Mouse (Mus musculus) kidney, postnatal 14 days (tissue): ENCODE results near the gene Ccdc33.

Experiments used
- DNase-seq: peaks from one replicate; pipeline ENCODE4 v3.0.0; 2022; ENCODE audit warnings: mixed read lengths

Gene Ccdc33

GRCm38 (mm10) chr9:58087277-58087998 is 31.2 kb downstream of the Ccdc33 start:
- no peak for DNase-seq

GRCm38 (mm10) chr9:58086861-58087260 is 31.8 kb downstream of the Ccdc33 start:
- no peak for DNase-seq

DNA sequence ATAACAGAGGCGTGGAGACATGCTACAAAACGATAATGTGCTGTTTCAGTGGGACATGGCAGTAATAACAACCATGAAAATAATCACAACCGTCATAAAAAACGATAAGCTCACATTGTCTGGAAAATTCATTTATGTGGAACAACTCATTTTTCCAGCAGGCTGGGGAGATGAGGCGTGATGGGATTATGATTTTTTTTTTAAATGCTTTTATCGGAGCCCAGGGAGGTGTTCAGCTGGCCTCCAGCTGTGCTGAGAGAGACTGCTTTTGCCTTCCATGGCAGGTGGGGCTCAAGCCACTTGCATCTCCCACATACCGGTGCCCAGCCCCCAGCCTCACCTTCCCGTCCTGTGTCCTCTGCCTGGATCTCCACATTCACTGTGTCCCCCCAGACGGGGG is 32.4 kb downstream of the Ccdc33 start:
- no peak for DNase-seq

- no peak for DNase-seq
Measured at GRCm38 (mm10) chr9:58085074-58085473, 33.5 kb downstream of the Ccdc33 start.

DNA sequence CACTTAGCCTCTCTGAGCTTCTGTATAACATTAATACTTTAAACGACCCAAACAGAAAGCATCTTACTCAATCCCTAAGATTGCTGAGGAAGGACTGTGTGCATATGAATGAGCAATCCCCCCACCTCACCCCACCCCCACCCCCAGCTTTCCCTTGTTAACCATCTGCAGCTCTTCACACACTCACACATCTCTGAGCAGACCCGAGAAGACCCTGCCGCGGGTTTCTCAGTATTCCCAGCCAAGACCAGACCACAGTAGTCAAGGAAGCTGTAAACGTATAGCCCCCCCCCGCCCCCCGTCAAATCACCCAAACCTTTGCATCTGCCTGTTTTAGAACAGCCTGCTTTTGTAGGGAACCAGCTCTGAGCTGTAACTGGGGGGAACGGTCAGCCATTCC is 34.0 kb downstream of the Ccdc33 start:
- DNase-seq = no peak

DNA sequence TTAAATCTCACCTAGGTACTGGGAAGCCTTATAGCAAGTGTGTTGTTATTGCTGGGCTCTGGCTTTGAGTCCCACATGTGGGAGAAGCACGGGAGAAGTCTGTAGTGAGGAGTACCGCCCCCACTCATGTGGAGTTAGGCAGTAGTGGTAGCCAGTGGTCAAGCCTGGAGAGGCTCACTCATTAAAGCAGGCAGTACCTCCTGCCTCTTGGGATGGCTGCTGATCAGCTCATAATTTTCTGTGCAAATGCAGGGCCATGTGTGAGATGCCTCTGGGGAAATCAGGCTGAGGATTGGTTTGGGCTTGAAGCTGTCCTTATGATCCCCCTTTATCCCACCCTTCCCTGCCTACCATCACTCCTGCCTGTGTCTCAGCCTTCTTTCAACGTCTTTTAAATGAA is 44.1 kb downstream of the Ccdc33 start:
- DNase-seq = no peak

GRCm38 (mm10) chr9:58067546-58067945 is 51.1 kb downstream of the Ccdc33 start:
- no peak for DNase-seq

- DNase-seq = no peak
Measured at GRCm38 (mm10) chr9:58066731-58067095, 51.9 kb downstream of the Ccdc33 start.

- DNase-seq = no peak
Measured at GRCm38 (mm10) chr9:58065977-58066730, 52.5 kb downstream of the Ccdc33 start.

DNA sequence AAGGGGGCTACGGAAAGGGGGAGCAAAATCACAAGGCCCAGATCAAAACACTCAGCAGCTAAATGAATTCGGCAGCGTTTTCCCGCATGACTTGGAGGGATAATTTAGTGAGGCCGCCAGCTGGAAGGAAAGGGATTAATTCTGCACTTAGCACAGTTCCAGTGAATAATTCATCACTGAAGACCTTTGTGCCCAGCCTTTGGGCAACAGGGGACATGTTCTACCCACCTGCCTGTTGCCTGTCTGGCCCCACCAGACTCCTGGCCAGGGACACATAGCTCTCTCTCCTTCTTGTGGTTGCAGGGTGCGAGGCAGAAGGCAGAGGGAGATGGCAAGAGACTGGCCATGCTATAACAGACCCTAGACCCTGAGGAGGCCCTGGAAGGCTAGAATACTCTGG is 53.1 kb downstream of the Ccdc33 start:
- no peak for DNase-seq

- DNase-seq = no peak
Measured at GRCm38 (mm10) chr9:58063531-58063930, 55.1 kb downstream of the Ccdc33 start, which contains the start of gene Stra6. Gene Stra6, plus strand, starts transcription at chr9:58063788.

- DNase-seq = peak; percentile 70
Measured at GRCm38 (mm10) chr9:58060677-58061667, 57.7 kb downstream of the Ccdc33 start.

DNA sequence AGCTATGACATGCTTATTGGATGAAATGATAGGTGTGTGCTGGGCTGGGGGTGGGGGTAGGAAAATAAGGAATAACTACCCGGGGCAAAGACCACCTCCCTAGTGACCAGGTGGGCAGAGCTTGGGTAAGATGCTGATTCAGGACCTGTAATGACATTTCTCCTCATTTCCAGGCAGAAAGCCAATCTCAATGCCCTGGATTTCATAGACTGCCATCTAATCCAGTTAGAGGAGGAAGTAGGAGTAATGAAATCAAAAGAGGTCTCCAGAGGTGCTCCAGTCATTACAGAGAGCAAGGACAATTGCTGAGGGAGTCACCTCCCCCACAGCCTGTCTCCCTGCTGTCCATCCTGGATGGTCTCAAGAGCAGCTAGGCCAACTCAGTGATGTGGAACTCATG is 58.7 kb downstream of the Ccdc33 start:
- no peak for DNase-seq

DNA sequence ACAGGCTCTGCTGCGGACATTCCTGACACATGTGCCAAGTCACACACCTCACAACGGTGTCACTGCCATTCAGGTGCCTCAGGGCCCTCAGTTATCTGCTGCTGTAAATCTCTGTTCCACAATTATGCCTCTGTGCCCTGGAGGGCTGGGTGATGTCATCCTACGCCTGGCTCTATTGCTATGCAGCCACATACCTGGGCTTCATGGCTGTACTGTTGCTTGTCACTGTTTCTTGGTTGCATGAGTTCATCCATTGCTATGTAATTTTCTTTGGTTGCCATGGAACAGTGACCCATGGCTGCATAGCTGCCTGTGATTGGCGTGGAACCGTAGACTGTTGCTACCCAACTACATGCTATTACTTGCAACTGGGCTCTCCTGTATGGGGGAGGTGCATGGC is 63.0 kb downstream of the Ccdc33 start:
- no peak for DNase-seq

GRCm38 (mm10) chr9:58054032-58054431 is 64.6 kb downstream of the Ccdc33 start:
- no peak for DNase-seq

- no peak for DNase-seq
Measured at GRCm38 (mm10) chr9:58053544-58053943, 65.1 kb downstream of the Ccdc33 start.

DNA sequence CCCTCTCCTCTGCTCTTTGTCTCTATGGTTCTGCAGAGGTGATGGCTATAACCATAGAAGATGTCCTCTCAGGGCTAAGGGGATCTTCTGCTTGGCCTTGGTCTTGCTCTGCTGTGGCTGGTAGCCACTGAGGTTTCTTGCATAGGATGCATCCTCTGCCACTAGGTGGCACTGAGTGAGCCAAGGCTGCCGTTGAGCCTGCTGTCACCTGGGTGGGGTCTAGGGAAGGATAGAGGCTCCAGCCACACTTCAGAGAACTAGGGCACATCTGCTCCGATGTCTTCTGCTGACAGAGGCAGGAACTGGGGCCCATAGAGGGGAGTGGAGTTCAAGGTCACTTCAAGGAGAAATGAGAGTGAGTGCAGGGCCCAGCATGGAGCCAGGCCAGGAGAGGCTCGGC is 65.5 kb downstream of the Ccdc33 start:
- peak; percentile 59 for DNase-seq

GRCm38 (mm10) chr9:58051937-58052336 is 66.7 kb downstream of the Ccdc33 start:
- no peak for DNase-seq

DNA sequence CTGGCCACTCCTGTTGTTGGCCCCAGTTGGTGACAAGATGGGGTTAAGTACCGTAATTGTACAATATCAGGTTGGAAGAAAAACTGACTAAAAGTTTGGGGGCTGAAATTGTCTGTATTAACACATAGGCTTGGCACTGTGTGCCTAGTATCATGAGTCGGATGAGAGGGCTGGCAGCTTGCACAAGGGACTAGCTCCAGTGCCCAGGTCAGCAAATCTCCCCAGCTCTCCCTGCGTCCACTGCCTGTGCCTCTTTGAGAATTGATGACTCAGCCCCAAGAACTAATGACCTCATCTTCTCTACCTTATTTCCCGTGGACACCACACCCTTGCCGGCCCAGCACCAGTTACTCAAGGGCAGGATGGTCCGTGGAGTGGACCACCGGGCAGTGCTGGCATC is 68.8 kb downstream of the Ccdc33 start:
- DNase-seq = no peak

- no peak for DNase-seq
Measured at GRCm38 (mm10) chr9:58049186-58049585, 69.4 kb downstream of the Ccdc33 start.

GRCm38 (mm10) chr9:58048621-58049020 is 70.0 kb downstream of the Ccdc33 start:
- DNase-seq = no peak

- DNase-seq = peak; percentile 54
Measured at GRCm38 (mm10) chr9:58047061-58047460, 71.6 kb downstream of the Ccdc33 start.

DNA sequence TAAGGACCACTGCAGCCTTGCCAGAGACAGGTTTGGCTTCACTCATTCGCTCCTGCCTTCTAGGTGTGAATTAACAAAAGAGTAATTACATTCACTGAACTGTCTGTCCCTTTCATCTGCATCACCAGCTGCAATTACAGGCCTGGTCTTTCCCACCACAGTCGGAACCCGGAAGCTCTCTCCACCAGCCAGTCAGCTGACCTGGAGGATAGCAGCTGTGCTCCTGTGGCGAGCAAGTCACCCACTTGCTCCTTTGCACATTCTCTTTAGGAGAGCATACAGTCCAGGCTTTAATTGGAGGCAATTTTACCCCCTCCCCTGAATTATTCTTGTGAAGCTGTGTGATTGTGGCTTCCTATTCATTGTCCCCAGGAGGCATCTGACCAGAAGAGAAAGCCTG is 73.0 kb downstream of the Ccdc33 start:
- no peak for DNase-seq
